Mouse (Mus musculus) cortical plate, adult 2 months (tissue): ENCODE data around the gene Nlk.

Source experiments
- CTCF ChIP-seq: fragments of 200-500 bp; IDR thresholded peaks from 2 replicates; pipeline ENCODE4 v1.5.1; 2011; ENCODE audit warnings: mild to moderate bottlenecking, control low read depth, low read length; ENCODE audit not compliant: insufficient read depth; ENCODE audit errors: extremely low read depth
- POLR2A ChIP-seq: fragments of 200-500 bp; IDR thresholded peaks from 2 replicates; pipeline ENCODE4 v1.6.1; 2011; ENCODE audit warnings: mild to moderate bottlenecking, low read length, control low read depth; ENCODE audit not compliant: insufficient read depth; ENCODE audit errors: extremely low read depth

- TF ChIP-seq CTCF (no peak), POLR2A (no peak)
Measured at GRCm38 (mm10) chr11:78628871-78629270, 68.3 kb downstream of the Nlk start.
